Mouse (Mus musculus) liver, adult (tissue): ENCODE results near the gene Nfic.
A peak's percentile ranks its signal among the peaks of the same experiment; 100 is the strongest.

ENCODE experiments used
- GATA4 ChIP-seq: IDR thresholded peaks from 2 replicates; pipeline ENCODE4 v1.6.1; 2014; ENCODE audit warnings: mild to moderate bottlenecking, low read length; ENCODE audit not compliant: insufficient replicate concordance

Nfic gene

GRCm38 (mm10) chr10:81384605-81384982 is 70.8 kb downstream of the Nfic start:
- no peak for TF ChIP-seq GATA4

- no peak for TF ChIP-seq GATA4
Measured at GRCm38 (mm10) chr10:81383802-81384604, 71.4 kb downstream of the Nfic start, which contains the start of the genes Dohh and Gm48551. Dohh (plus strand) TSS chr10:81384428. Gm48551 (plus strand) TSS chr10:81384466.

- no peak for TF ChIP-seq GATA4
Measured at GRCm38 (mm10) chr10:81382039-81382438, 73.4 kb downstream of the Nfic start.

GRCm38 (mm10) chr10:81379809-81380378 is 75.5 kb downstream of the Nfic start:
- TF ChIP-seq GATA4, result no peak

GRCm38 (mm10) chr10:81379183-81379553 is 76.3 kb downstream of the Nfic start:
- TF ChIP-seq GATA4, result no peak

GRCm38 (mm10) chr10:81378553-81379182 is 76.8 kb downstream of the Nfic start:
- TF ChIP-seq GATA4, result peak; percentile 3; the same call in 1 of the 2 replicates

- TF ChIP-seq GATA4, result 0 out of 2 replicates have a peak, but pooled peaks have one; percentile 45
Measured at GRCm38 (mm10) chr10:81377793-81378552, 77.5 kb downstream of the Nfic start, which contains the start of gene Fzr1. Fzr1 (minus strand) TSS chr10:81378516.

- no peak for TF ChIP-seq GATA4
Measured at GRCm38 (mm10) chr10:81377362-81377664, 78.1 kb downstream of the Nfic start.

- no peak for TF ChIP-seq GATA4
Measured at GRCm38 (mm10) chr10:81376561-81377361, 78.7 kb downstream of the Nfic start.

GRCm38 (mm10) chr10:81375322-81375721 is 80.1 kb downstream of the Nfic start:
- no peak for TF ChIP-seq GATA4

GRCm38 (mm10) chr10:81367207-81367495 is 88.3 kb downstream of the Nfic start:
- TF ChIP-seq GATA4, result no peak

- no peak for TF ChIP-seq GATA4
Measured at GRCm38 (mm10) chr10:81366477-81367206, 88.8 kb downstream of the Nfic start.

- no peak for TF ChIP-seq GATA4
Measured at GRCm38 (mm10) chr10:81365672-81366476, 89.6 kb downstream of the Nfic start, which contains the start of gene 4930404N11Rik. 4930404N11Rik (minus strand) TSS chr10:81365816.

- TF ChIP-seq GATA4, result no peak
Measured at GRCm38 (mm10) chr10:81365073-81365472, 90.4 kb downstream of the Nfic start.

- no peak for TF ChIP-seq GATA4
Measured at GRCm38 (mm10) chr10:81364666-81365065, 90.8 kb downstream of the Nfic start.
